Mouse (Mus musculus): ENCODE results near the gene Prkcq.

Gene Prkcq

DNA sequence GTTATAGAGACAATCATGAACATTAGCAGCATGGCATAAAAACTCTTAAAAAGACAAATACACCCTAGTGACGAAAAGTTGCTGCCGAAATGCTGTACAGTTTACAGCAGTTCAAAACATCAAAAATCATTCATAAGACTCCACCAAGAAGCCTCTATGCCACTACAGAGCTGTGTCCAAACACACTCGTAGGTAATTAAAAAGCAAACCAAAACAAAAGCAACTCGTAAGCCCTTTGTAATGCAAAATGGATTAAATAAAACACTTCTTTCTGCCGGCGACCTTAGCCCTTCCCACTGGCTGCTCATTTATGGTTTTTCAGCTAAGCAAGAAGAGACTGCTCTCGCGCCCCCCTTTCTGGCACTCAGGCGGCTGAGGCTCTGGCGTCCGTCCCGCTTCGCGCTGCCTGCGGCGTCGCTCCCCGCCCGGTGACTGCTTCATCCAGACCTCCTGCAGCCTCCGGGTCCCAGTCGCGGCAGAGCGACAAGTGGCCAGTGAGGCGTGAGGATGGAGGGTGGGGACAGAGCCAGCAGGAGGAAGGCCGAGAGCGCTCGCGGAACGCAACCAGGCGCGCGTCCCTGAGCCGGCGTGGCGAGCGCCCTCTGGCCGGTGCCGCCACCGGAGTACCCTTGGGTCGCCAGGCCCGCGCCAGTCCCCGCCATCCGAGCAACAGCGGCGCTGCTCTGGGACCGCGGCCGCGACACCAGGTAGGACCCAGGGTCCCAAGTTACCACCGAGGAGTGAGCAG lies at the start of gene Prkcq:
TSS of gene Prkcq (plus strand) at position 355 of the 748 bp plus-strand sequence.
- in situ Hi-C loops (cut with MboI, MseI), result loop anchor here (10.0 kb wide), 1 partner anchor 473 kb away; the partner anchor contains the start of gene Il2ra

DNA sequence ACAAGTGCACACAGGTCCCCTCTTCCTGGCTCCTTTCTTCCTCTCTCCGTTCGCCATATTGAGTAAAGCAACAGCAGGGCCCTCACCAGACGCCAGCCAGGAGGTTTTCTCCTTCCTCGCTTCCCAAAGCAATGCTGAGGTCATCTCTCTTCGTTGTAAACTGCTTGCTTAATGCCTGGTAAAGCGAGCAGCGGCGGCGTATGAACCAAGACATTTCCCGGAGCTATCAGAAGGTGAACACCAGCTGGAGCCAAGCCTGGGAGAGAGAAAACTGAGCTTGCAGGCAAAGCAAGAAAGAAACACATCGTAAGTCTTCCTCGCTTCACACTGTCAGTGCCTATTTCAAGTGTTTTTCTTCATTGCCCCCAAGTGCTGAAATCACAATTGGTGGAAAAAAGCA lies 41.0 kb upstream of the Prkcq start:
- in situ Hi-C loops (cut with MboI, MseI), result no loop called here

DNA sequence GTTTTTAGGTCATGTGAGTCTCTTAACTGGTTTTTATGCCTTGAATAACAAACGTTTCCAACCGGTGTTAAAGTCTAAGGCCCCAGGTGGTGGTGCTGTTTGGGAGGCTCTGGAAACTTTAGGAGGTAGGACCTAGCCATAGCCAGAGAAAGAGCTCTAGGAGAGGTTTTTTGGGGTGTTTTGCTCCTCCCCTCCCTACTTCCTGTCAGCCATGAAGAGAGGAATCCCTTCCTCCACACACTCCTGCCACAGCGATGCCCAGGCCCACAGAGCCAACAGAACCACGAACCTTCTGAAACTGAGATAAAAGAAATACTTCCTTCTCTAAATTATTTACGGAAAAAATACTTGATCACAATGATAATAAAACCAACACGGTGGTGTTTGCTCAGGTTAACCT lies 36.2 kb upstream of the Prkcq start:
- in situ Hi-C loops (cut with MboI, MseI), result no loop called here

DNA sequence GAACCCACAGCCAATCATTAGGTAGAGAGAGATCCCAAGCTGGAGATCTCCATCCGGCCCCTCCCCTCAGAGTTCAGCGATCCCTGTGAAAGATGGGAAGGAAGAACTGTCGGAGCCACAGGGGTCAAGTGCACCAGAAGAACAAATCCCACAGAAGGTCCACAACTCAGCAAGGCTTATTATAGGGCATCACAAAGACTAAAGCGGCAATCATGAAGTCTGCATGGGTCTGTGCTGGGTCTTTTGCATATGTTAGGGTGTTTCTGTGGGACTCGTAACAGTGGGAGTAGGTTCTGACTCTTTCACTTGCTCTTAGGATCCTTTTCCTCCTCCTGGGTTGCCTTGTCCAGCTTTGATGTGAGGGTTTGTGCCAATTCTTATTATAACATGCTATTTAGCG lies 33.8 kb upstream of the Prkcq start:
- in situ Hi-C loops (cut with MboI, MseI), result no loop called here

DNA sequence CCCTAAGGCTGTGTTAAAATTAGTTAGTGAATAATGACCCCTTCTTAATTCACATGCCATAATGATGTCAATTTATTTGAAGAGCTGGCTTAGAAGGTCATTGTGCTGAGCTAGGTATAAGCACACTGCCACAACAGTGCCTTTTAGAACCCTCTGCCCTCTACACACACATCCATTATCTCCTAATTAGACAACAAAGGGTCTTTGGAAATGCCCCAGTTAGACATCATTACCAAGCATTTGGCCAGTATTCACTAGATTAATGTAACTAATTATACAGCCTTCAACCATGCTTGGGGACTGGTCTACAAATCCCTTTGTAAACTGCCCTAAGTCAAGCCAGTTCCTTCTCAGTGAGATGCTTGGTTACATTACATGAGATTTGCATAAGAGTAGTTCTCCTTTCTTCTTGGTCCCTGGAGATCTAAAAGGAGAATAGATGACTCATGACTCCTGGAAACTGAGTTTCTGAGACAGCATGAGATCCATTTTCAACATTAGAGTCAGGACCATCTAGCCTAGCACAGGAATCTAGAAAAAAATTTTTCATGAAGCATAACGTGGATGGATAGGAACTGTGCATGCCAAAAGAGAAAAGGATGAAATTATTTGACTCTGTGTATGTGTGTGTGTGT lies 32.3 kb upstream of the Prkcq start:
- in situ Hi-C loops (cut with MboI, MseI), result loop anchor here (10.0 kb wide), 1 partner anchor 505 kb away; the partner anchor contains the start of gene Il2ra

DNA sequence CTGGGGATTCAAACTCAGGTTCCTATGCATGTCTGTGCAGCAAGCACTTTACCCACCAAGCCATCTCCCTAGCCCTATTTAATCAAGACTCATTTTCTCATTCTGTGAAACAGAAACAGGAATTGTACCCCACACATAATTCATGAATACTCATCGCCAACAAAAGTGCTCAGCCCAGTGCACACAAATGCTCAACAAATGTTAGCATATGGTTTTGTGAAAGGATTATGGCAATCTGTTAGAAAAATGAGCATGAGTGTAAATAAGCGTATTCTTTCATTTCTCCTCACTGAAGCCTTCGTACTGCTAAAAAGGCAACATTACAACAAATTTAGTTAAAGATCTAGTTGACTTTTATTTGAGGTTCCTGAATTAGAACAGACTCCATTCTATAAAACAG lies 31.5 kb upstream of the Prkcq start:
- in situ Hi-C loops (cut with MboI, MseI), result loop anchor here (10.0 kb wide), 1 partner anchor 504 kb away; the partner anchor contains the start of gene Il2ra

DNA sequence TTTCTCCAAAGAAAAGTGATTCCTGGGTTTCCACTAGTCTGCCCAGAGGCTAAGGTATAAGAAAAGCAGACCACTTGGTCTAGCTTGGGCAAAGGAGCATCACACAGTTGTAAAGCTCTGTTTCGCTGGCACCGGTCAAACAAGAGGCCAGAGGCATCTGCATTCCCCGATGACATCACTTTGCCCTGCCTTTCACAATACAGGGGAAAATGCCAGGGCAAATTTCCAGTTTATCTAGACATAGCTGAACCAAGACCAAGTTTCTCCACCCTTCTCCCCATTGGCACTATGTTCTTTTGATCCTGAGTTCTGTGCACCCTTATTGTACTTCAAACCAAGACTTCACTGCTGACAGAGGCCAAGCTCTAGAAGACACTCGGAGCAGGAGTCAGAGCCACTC lies 22.8 kb upstream of the Prkcq start:
- in situ Hi-C loops (cut with MboI, MseI), result loop anchor here (10.0 kb wide), 1 partner anchor 496 kb away; the partner anchor contains the start of gene Il2ra

DNA sequence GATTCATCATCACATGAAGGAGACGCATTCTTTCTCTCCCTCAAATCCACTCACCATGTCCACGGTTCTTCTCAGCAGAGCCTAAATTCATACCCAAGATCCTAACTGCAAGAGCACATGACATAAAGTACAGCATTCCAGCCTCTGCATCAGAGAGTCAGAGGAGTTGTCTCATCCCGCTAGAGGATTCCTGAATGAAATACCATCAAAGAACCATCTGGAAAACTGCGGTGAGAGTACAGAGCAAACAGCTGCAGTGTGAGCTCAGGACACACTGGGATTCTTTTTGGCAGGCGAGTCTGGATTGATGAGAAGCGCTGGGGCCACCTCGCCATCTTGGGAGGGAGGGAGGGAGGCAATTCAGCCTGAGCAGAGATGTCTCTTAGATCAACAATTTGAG lies 20.9 kb upstream of the Prkcq start:
- in situ Hi-C loops (cut with MboI, MseI), result no loop called here

DNA sequence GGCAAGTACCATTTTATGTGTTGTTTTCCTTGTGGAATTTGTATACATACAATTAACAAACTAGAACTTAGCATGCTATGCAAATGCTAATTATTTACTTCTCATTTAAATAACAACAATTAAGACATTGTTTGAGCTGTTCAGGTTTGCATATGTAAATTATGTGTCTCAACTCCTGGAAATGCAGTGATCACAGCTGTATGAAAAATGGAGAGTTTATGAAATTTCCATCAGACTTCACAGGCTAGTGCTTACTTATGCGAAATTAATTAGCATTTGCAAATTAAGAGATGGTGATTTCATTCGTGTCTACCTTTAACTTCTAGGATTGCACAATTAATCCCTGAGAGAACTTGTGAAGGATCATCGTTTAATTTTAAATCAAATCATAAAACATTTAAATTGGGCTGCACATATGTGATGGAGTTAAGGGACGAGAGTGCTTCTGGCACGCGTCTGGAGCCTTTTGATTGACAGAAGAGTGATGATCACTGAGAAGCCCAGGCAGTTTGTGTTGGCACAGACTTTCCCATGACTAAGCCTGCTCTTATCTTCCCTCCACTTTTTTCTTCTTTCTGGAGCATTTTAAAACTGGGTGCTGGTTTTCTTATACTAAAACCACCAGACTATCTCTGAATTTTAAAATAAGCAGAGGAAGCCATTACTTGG lies 20.1 kb upstream of the Prkcq start:
- in situ Hi-C loops (cut with MboI, MseI), result no loop called here

DNA sequence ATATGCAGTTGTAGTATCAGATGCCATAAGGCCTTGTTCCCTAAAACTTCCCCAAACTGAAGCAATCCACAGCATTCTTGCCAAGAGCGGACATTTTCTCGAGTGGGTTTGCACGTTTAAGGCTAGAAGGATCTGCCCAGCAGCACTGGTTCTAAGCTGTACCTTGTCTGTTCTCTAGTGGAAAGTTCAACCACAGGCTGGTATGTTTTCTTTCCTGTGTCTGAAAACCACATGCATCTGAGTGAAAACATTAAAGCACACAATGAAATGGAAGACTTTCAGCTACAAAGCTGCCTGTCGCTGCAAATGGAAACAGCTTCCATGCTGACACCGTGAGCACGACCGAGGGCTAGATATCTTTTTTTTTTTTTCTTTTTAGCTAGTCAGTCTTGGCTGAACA lies 12.3 kb upstream of the Prkcq start:
- in situ Hi-C loops (cut with MboI, MseI), result loop anchor here (5.0 to 10.0 kb wide), 2 partner anchors 42 to 1285 kb away; no protein-coding TSS in a partner anchor

DNA sequence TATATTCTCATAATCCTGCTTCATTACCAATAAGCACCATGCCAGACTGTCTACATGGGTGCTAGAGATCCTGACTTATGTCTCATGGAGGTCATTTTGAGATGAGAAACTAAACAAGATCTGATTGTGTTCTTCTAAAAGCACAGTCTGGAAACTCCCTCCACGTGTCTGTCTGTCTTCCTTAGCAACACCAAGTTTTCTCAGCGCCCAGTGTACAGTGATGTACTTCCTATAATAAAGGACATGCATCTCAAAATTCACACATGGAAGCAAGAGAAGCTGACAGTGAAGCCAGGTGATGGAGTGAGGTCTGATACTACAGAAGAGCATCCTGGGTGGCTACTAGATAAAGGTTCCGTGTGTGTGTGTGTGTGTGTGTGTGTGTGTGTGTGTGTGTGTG lies 11.2 kb upstream of the Prkcq start:
- in situ Hi-C loops (cut with MboI, MseI), result loop anchor here (5.0 to 10.0 kb wide), 2 partner anchors 43 to 1286 kb away; no protein-coding TSS in a partner anchor

DNA sequence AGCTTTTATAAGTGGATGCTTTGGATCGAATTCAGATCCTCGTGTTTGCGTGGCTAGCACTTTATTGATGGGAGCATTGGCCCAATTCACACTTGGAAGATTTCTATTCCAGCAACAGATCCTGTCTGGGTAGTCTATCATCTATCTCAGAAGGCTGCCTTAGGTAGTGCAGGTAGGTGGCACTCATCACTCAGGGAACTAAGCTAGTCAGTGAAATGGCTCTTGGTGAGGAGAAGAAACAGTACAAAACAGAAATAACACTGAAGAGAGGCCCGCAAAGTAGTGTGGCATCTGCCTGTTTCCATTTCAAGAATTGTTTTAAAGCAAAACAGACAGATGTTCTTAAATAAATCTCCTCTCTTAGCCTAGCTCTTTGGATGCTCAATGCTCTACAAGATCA lies 10.6 kb upstream of the Prkcq start:
- in situ Hi-C loops (cut with MboI, MseI), result loop anchor here (5.0 to 10.0 kb wide), 2 partner anchors 44 to 1287 kb away; no protein-coding TSS in a partner anchor

DNA sequence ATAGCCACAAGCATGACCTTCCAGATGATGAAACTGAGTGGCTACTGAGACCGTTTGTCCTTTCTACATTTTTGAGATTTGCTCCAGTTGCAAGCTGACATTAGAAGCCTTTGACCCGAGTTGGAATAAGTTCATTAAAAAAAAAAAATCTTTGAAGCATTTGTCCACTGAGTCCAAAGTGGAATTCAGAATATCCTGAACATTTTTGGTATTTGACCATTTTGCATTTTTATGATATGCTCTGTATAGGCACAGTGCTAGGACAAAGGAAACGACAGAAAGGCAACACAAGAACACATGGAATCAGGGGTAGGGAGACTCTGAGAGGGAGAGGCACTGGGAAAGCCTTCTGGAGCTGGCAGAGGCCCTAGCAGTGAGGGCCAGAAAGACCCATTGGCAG lies 9.2 kb upstream of the Prkcq start:
- in situ Hi-C loops (cut with MboI, MseI), result loop anchor here (5.0 to 10.0 kb wide), 2 partner anchors 45 to 1288 kb away; no protein-coding TSS in a partner anchor

DNA sequence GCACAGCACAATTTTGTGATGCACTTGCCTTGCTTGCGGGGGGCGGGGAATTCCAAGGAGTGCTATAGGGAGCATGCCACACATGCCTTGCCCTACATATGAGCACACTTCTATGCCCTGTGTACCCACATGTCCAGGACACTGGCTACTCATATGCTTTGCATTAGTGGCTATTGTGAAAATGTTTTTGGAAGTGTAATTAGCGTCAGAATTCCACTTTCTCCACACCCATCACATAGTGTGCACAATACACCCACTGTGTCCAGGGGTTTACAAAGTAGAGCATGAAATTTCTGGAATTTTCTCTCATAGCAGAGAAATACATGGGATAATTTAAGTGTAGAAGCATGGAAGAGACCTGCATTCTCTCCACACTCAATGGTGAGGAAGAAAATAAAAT lies 7.7 kb upstream of the Prkcq start:
- in situ Hi-C loops (cut with MboI, MseI), result loop anchor here (5.0 to 10.0 kb wide), 2 partner anchors 47 to 1289 kb away; no protein-coding TSS in a partner anchor

DNA sequence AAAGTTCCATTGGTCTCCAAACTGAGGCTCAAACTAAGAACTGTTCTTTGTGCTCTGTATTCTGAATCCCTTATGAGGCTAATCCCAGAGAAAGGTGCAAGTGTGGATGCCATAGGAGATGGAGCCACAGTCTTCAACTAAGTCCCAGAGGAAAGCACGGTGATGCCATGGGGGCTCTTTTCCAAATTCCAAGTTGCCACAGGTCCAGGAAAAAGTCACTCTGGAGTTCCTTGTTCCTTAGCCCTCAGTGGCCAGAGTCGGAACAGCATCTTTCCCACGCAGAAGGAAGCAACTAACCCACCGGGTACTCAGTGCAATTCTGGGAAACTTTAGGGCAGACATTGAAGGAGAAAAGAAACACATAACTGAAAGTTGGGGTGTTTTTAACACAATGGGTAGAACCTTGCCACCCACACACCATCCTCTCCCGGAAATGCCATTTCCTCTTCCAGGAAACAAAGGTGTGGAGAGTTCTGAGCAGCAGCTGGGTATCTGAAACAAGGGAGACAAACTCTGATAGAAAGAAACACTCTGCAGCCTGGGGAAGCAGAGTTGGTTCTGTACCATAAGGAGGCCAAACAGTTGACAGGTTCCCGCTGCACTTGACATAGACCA lies 2.1 kb upstream of the Prkcq start:
- in situ Hi-C loops (cut with MboI, MseI), result loop anchor here (10.0 kb wide), 2 partner anchors 475 to 1295 kb away; partner anchors contain the start of gene Il2ra

DNA sequence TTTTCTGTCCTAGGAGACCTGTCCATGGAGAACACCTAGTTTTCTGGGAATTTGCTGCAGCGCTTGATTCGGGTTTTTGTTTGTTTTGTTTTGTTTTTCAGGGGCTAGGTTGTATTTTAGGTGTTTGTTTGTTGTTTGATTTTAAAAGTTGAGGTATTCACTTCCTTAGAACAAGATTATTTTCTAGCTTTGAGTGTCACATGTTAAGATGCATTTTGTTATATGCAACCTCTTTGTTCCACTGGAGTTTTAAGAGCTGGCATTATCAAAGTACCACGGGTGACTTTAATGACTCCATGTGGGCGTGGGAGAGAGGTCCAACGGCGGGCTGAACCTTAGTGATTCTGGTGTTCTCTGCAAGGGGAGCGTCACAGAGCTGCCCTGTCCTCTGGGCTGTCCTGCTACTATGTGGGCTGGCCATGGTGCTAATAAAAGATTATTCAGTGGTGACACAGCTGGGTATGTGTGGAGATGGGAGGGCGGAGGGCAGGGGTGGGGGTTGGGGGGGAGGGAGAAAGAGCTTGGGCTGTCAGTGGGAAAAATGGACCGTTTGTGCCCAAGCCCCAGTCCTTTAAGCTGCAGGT lies 1.0 kb downstream of the Prkcq start:
- in situ Hi-C loops (cut with MboI, MseI), result loop anchor here (10.0 kb wide), 1 partner anchor 472 kb away; the partner anchor contains the start of gene Il2ra

DNA sequence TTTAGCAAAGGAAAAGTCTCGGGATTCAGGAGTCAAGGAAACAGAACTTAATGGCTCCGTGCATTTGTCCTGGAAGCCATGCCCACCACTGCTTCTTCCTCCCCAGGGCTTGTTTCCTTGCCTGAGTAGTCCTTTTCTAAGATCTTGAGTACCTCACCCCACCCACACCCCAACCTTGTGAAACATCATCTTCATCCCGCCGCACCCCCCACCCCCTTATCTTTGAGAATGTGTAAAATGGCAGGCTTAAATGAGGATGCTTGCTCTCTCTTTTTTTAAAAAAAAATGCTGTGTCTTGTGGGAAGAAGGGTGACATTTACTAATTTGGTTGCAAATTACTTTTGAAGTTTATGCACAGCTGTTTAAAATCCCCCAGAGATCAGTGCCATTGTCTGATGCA lies 1.6 kb downstream of the Prkcq start:
- in situ Hi-C loops (cut with MboI, MseI), result loop anchor here (10.0 kb wide), 1 partner anchor 471 kb away; the partner anchor contains the start of gene Il2ra

DNA sequence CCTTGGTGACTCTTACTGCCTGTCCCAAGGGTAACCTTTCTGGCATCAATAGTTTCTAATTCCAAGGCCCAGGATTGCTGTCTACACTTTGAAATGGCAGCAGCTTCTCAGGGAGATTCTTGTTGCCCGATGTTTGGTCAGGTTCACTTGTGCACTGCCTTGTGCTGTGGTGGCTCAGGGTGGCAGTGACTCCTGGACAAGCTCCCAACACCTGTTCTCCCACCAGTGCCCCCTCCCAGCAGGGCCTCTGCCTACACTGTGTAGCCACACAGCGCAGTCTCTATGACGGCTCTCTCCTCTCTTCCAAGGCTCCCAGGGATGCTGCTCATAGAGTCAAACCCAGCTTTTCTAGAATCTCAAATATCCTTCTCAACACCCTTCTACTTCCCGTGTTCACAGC lies 2.2 kb downstream of the Prkcq start:
- in situ Hi-C loops (cut with MboI, MseI), result loop anchor here (10.0 kb wide), 1 partner anchor 471 kb away; the partner anchor contains the start of gene Il2ra

DNA sequence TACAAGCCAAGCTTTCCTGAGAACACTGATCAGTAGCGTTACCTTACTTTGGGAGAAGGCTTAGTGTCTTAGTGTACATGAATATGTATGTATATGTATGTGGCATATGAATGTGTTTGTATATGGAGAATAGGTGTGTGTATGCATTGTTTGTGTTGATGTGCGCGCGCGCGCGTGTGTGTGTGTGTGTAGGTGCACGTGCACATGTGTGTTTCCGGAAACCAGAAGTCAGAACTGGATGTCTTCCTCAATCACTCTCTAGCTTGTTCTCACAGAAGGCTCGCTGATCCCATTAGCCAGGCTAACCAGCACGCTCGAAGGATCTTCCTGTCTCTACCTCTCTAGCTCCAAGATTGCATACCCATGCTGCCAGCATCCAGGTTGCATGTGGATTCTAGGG lies 6.0 kb downstream of the Prkcq start:
- in situ Hi-C loops (cut with MboI, MseI), result loop anchor here (10.0 kb wide), 1 partner anchor 467 kb away; the partner anchor contains the start of gene Il2ra

DNA sequence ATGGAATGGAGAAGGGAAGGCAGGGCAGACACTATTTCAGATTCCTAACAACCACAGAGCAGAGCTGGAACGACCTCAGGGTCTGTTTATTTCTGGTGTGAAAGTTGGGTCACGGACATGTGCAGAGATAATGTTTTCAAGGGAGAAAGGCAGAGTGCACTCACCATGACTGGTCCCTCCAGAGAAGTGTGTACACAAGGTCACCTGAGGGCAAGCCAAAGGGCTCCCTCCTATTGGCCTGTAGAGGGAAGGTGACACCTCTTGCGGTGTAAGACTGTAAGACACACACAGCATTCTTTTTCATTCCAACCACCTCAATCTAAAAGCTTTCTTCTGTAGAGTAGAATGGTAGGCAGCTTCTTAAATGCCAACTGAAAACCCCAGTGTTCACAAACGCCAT lies 9.6 kb downstream of the Prkcq start:
- in situ Hi-C loops (cut with MboI, MseI), result no loop called here

DNA sequence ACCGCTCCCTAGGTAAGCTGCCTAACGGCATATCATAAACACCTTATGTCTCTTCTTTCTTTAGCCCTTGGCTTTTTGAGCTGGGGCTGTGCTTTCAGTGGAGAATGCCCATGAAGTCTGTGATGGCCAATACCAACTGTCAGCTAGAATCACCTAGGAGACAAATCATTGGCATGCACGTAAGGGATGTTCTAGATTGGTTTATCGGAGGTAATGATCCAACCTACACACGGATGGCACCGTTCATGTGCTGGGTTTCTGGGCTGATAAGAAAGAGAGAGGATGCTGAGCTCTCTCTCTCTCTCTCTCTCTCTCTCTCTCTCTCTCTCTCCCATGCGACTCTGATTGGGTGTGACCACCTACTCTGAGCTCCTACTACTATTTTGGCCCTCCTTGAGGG lies 10.2 kb downstream of the Prkcq start:
- in situ Hi-C loops (cut with MboI, MseI), result no loop called here
